Mouse (Mus musculus) heart, adult 18-20 months (tissue): ENCODE results near the gene Tsfm. TPM values are rescaled to one million over a fixed set of nuclear protein-coding genes. Genes with fewer than 3 reads are reported as not detected.

ENCODE experiments used
- DNase-seq, 2 experiments: peaks; one replicate each; pipeline ENCODE4 v3.0.0; 2021 to 2022; ENCODE audit warnings: mixed read lengths in 1 of 2
- microRNA-seq, 2 experiments: library from miRNA; unstranded; fragments of <30 nt; microRNA quantifications; one replicate each; pipeline ENCODE4 v1.2.0; 2022
- total RNA-seq, 2 experiments: library from RNA; stranded (reverse); gene quantifications; 2 replicates each; pipeline ENCODE4 v1.2.3; 2021

Gene Tsfm
- total RNA-seq, 2 experiments from 2014 or later = 57.3 to 71.6 TPM

DNA sequence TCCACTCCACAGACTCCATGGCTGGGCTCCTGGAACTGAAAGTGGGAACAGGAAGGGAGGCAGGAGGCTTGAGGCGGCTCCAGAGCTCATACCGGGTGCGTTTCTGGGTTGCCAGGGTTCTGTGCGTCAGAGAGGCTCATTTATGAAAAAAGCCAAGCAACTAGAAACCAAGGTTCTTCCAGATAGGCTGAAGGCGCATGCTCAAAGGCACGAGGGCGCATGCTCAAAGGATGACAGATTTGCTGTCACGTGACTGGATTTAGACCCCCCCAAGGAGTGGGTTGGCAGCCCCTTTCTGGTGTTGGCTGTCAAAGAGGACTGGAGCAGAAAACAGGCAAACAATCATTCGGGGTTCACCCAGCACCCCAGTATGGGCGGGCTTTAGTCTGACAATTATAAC lies 68.9 kb downstream of the Tsfm start:
- peak; percentile 72 to 80 for DNase-seq

Small RNA genes lying within 50 kb of the gene (microRNA-seq; reads per million reads assigned to microRNA genes)
- gene Mir26a-2 = 52.7 to 155 reads per million in 2 experiments
- gene Mir546 = 0 to 0.38 reads per million in 2 experiments

Other genes starting within 250 kb of the Tsfm start
- gene Atp23, start 129.5 kb downstream of the Tsfm start, total RNA-seq = 1 to 10 TPM; 4.2 to 5.1 TPM
- 10 to 100 TPM; 83.8 to 94.3 TPM for gene Ctdsp2, start 52.1 kb downstream of the Tsfm start, total RNA-seq
- under 1 TPM; 0.37 to 0.64 TPM for gene Avil, start 30.1 kb downstream of the Tsfm start, total RNA-seq
- 1 to 10 TPM; 7.0 to 8.2 TPM for gene Mettl1, start 10.6 kb upstream of the Tsfm start, total RNA-seq
- under 1 TPM in 1 of 2 experiments, not detected in 1; 0.15 TPM for gene Eef1akmt3, start 10.7 kb upstream of the Tsfm start, total RNA-seq
- under 1 TPM; 0.20 to 0.23 TPM for gene Cyp27b1, start 17.4 kb upstream of the Tsfm start, total RNA-seq
- gene March9, start 29.3 kb upstream of the Tsfm start, total RNA-seq = 1 to 10 TPM; 2.9 to 3.5 TPM
- gene Cdk4, start 32.7 kb upstream of the Tsfm start, total RNA-seq = 10 to 100 TPM; 81.5 to 84.1 TPM
- gene Tspan31, start 39.4 kb upstream of the Tsfm start, total RNA-seq = 10 to 100 TPM; 44.7 to 47.4 TPM
- 1 to 10 TPM; 4.2 to 6.1 TPM for gene Agap2, start 44.4 kb upstream of the Tsfm start, total RNA-seq
- 10 to 100 TPM; 23.2 to 28.8 TPM for gene Os9, start 90.3 kb upstream of the Tsfm start, total RNA-seq
- 1 to 10 TPM; 1.8 to 7.9 TPM for gene B4galnt1, start 134.4 kb upstream of the Tsfm start, total RNA-seq
- gene Slc26a10, start 149.8 kb upstream of the Tsfm start, total RNA-seq = 1 to 10 TPM; 8.0 to 9.2 TPM
- 10 to 100 TPM in 1 of 2 experiments, 1 to 10 TPM in 1; 8.9 to 10.1 TPM for gene Arhgef25, start 159.2 kb upstream of the Tsfm start, total RNA-seq
- 10 to 100 TPM; 18.1 to 21.2 TPM for gene Dtx3, start 164.9 kb upstream of the Tsfm start, total RNA-seq
- gene Pip4k2c, start 180.7 kb upstream of the Tsfm start, total RNA-seq = 10 to 100 TPM; 30.3 to 30.8 TPM
- under 1 TPM; 0.41 to 0.89 TPM for gene Kif5a, start 232.5 kb upstream of the Tsfm start, total RNA-seq
- gene Dctn2, start 235.5 kb upstream of the Tsfm start, total RNA-seq = 100 to 1,000 TPM; 139 to 146 TPM